Mouse (Mus musculus) gastrocnemius, postnatal 4 days (tissue): ENCODE results near the gene Pnpla5. TPM values are rescaled to one million over a fixed set of nuclear protein-coding genes. Genes with fewer than 3 reads are reported as not detected.
"Not testable (repeated sequence)": the region's sequence is repeated elsewhere in the genome, so short reads cannot be mapped to it uniquely, and the experiment has no call there.

Source experiments
- DNase-seq, 2 experiments: peaks; one replicate each; pipeline ENCODE4 v3.0.0; 2021 to 2022; ENCODE audit warnings: low spot score in 2 of 2, mixed read lengths in 2 of 2
- total RNA-seq, 2 experiments: library from RNA; stranded (reverse); gene quantifications; 2 replicates each; pipeline ENCODE4 v1.2.3; 2021

The Pnpla5 gene
- total RNA-seq, 2 experiments from 2014 or later, result not detected

- DNase-seq, result no peak
These were observed 2.4 kb downstream of the Pnpla5 start for GRCm38 (mm10) chr15:84120612-84121011.

- no peak for DNase-seq
These were observed 6.5 kb downstream of the Pnpla5 start for GRCm38 (mm10) chr15:84116466-84116865.

- DNase-seq, result no peak
These were observed 7.2 kb downstream of the Pnpla5 start for GRCm38 (mm10) chr15:84115727-84116126.

GRCm38 (mm10) chr15:84113873-84114272 is 9.1 kb downstream of the Pnpla5 start:
- no peak for DNase-seq

GRCm38 (mm10) chr15:84108899-84109298 is 14.1 kb downstream of the Pnpla5 start:
- no peak for DNase-seq

- no peak for DNase-seq
These were observed 17.0 kb downstream of the Pnpla5 start for GRCm38 (mm10) chr15:84105924-84106500.

- DNase-seq, result no peak
These were observed 17.7 kb downstream of the Pnpla5 start, which contains the start of gene Sult4a1 for GRCm38 (mm10) chr15:84105105-84105923. TSS of gene Sult4a1 (minus strand) at chr15:84105754.

- no peak for DNase-seq
These were observed 18.3 kb downstream of the Pnpla5 start for GRCm38 (mm10) chr15:84104626-84105025.

DNA sequence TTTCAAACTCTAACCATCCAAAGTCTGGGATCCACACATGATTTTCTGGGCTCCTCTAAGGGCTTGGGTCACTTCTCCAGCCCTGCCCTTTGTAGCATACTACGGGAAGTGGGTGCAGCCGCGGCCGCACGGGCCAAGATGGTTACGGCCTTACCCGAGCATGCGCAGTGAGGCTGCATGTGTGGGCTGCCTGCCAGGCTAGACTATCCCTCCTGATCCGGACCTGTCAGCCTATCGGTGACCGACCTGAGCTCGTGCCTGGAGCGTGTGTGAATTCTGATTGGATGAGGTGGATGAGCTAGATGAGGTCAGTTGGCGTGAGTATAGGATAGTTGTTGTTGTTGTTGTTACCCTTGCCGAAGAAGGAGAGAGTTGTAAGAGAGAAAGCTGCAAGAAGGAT is 25.4 kb downstream of the Pnpla5 start:
- DNase-seq, result not testable (repeated sequence)

DNA sequence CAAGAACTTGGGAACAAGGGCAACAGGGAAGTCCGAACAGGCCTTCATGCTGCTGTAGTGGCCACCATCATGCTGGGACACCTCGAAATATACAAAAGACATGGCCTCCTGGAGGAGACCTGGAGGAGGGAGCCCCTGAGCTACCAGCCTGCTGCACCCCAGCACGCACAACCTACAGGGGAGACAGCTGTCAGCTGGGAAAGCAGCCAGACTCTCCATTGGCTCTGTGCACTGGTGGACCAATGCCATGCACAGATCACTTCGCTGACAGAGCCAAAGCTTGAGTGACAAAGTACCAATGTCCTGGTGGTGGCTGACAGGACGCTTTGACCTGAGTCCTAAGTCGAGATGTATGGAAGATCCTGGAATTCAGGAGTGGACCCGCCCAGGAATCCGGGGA is 26.9 kb downstream of the Pnpla5 start:
- DNase-seq, result peak in 1 of 2 experiments; percentile 31

- no peak for DNase-seq
These were observed 28.1 kb downstream of the Pnpla5 start for GRCm38 (mm10) chr15:84094921-84095320.

- no peak for DNase-seq
These were observed 36.2 kb downstream of the Pnpla5 start for GRCm38 (mm10) chr15:84086775-84087174.

DNA sequence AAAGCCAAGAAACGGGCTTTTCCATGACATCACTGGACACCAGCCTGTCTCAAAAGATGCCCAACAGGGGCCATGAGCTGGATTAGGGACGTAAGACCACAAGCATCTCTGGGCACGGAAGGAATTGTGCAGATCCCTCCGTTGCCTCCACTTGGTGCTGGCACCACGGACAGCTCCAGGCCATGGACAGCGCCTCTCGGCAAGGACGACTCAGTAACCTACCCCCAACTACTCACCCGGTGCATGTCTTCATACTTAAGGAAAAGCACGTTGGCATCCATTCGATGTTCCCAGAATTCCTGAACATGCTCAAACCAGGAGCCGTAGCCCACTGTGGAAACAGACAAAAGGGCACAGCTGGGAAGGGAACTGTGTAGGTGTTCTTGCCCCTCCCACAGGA is 36.6 kb downstream of the Pnpla5 start:
- DNase-seq, result no peak

DNA sequence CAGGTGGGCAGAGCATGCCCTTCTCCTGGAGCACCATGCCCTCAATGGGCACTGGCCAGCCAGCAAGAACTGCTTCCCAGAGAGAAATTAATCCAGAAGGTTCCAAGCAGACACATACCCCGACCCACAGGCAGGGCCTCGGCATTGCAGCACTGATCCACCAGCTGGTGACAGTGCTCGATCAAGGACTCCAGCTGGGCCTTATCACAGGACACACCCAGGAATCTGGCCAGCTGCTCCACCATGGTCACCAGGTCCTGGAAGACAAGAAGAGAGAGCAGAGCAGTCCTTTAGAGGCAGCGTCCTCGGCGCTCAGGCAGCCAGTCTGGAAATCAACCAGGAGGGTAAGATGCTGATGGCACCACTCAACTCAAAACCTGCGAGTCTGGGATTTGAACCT is 42.9 kb downstream of the Pnpla5 start:
- DNase-seq, result no peak

GRCm38 (mm10) chr15:84079519-84079918 is 43.5 kb downstream of the Pnpla5 start:
- no peak for DNase-seq

- DNase-seq, result no peak
These were observed 44.3 kb downstream of the Pnpla5 start for GRCm38 (mm10) chr15:84078667-84079066.

DNA sequence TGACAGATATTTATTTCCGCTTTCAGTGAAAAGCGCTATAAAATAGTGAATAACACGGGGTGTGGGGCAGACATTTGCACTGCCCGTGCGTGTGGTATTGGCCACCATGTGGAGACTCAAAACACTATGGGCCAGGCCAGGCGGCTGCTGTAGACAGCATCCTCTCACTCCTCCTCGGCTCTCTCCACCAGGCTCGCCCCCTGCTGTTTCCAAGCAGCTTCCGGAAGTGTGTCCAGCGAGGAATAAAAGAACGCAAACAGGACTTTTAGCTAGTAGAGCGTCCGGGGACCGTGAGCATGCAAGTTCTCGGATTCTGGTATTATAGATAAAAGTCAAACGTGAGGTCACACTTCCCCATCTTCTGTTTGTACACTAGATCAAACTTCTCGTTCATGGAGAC is 45.8 kb downstream of the Pnpla5 start:
- DNase-seq, result no peak

GRCm38 (mm10) chr15:84074705-84075185 is 48.2 kb downstream of the Pnpla5 start:
- no peak for DNase-seq

GRCm38 (mm10) chr15:84073911-84074704 is 48.9 kb downstream of the Pnpla5 start:
- DNase-seq, result peak; percentile 39 to 47

- DNase-seq, result no peak
These were observed 49.9 kb downstream of the Pnpla5 start for GRCm38 (mm10) chr15:84073058-84073457.

DNA sequence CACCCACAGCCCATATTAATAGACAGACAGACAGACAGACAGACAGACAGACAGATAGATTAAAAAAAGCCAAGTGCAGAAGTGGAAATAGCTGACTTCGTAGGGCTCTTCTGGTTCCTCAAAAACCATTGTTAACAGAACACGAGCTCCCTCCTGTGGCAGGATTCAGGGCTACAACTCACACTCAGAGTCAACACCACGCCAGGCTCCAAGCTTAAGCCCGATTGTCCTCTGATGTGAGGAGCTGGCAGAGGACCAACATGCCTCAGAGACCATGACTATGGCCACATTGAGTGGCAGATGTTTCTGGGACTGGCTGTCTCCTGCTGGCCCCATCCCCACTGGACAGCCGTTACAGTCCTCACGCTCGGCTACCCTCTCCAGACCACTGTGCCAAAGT is 50.7 kb downstream of the Pnpla5 start:
- DNase-seq, result peak; percentile 52 to 76
